Mouse (Mus musculus) heart, adult 18-20 months (tissue): ENCODE results near the gene Gstm4. TPM values are rescaled to one million over a fixed set of nuclear protein-coding genes. Genes with fewer than 3 reads are reported as not detected.
"Not testable (repeated sequence)": the region's sequence is repeated elsewhere in the genome, so short reads cannot be mapped to it uniquely, and the experiment has no call there.

Source experiments
- DNase-seq, 2 experiments: peaks; one replicate each; pipeline ENCODE4 v3.0.0; 2021 to 2022; ENCODE audit warnings: mixed read lengths in 1 of 2
- total RNA-seq, 2 experiments: library from RNA; stranded (reverse); gene quantifications; 2 replicates each; pipeline ENCODE4 v1.2.3; 2021

Gstm4 gene
- total RNA-seq, 2 experiments from 2014 or later: 12.8 to 15.6 TPM

GRCm38 (mm10) chr3:108018190-108018820, 26.4 kb downstream of the Gstm4 start:
- peak in 1 of 2 experiments; percentile 57 for DNase-seq

- peak; percentile 97 to 99 for DNase-seq
Observed at GRCm38 (mm10) chr3:108017473-108018189, 27.1 kb downstream of the Gstm4 start, which contains the start of gene Gstm1. Gene Gstm1 (minus strand): TSS chr3:108017973.

GRCm38 (mm10) chr3:108016468-108016867, 28.2 kb downstream of the Gstm4 start:
- not testable (repeated sequence) for DNase-seq

- DNase-seq: no peak
Observed at GRCm38 (mm10) chr3:108014974-108015346, 29.7 kb downstream of the Gstm4 start.

GRCm38 (mm10) chr3:108014098-108014973, 30.4 kb downstream of the Gstm4 start:
- DNase-seq: no peak

GRCm38 (mm10) chr3:108013331-108013871, 31.3 kb downstream of the Gstm4 start:
- peak; percentile 88 to 89 for DNase-seq

- DNase-seq: no peak
Observed at GRCm38 (mm10) chr3:108011558-108011957, 33.1 kb downstream of the Gstm4 start.

GRCm38 (mm10) chr3:108010286-108010685, 34.4 kb downstream of the Gstm4 start:
- peak; percentile 72 to 75 for DNase-seq

GRCm38 (mm10) chr3:108002021-108002420, 42.7 kb downstream of the Gstm4 start:
- DNase-seq: peak; percentile 22 to 70

- DNase-seq: no peak
Observed at GRCm38 (mm10) chr3:107999491-107999890, 45.2 kb downstream of the Gstm4 start.

GRCm38 (mm10) chr3:107998591-107998990, 46.1 kb downstream of the Gstm4 start:
- no peak for DNase-seq

- no peak for DNase-seq
Observed at GRCm38 (mm10) chr3:107996576-107996975, 48.1 kb downstream of the Gstm4 start.

GRCm38 (mm10) chr3:107995974-107996373, 48.7 kb downstream of the Gstm4 start:
- DNase-seq: not testable (repeated sequence)

Other genes with a start within 250 kb of the Gstm4 start
- not detected for gene Eps8l3, start 167.7 kb downstream of the Gstm4 start, total RNA-seq
- gene Gstm5, start 149.1 kb downstream of the Gstm4 start, total RNA-seq: 10 to 100 TPM; 51.3 to 56.7 TPM
- 10 to 100 TPM; 69.7 to 92.0 TPM for gene Gstm7, start 113.1 kb downstream of the Gstm4 start, total RNA-seq
- gene Gstm6, start 101.1 kb downstream of the Gstm4 start, total RNA-seq: 1 to 10 TPM; 4.3 to 4.9 TPM
- not detected for gene Gstm3, start 75.6 kb downstream of the Gstm4 start, total RNA-seq
- gene Gstm2, start 58.4 kb downstream of the Gstm4 start, total RNA-seq: 100 to 1,000 TPM; 204 to 244 TPM
- gene Gstm1, start 26.9 kb downstream of the Gstm4 start, total RNA-seq: 100 to 1,000 TPM; 296 to 418 TPM
- gene Ampd2, start 41.8 kb upstream of the Gstm4 start, total RNA-seq: 1 to 10 TPM; 4.6 to 5.8 TPM
- gene Gnat2, start 47.9 kb upstream of the Gstm4 start, total RNA-seq: under 1 TPM in 1 of 2 experiments, not detected in 1; 0.18 TPM
- 10 to 100 TPM; 18.9 to 19.7 TPM for gene Gnai3, start 101.3 kb upstream of the Gstm4 start, total RNA-seq
- not detected for gene Gpr61, start 110.0 kb upstream of the Gstm4 start, total RNA-seq
- 10 to 100 TPM; 18.2 to 19.4 TPM for gene Amigo1, start 141.4 kb upstream of the Gstm4 start, total RNA-seq
- gene Cyb561d1, start 156.3 kb upstream of the Gstm4 start, total RNA-seq: 1 to 10 TPM; 5.2 to 5.3 TPM
- 1 to 10 TPM; 2.2 to 2.6 TPM for gene Atxn7l2, start 166.0 kb upstream of the Gstm4 start, total RNA-seq
- 1 to 10 TPM; 2.1 to 2.5 TPM for gene Sypl2, start 181.8 kb upstream of the Gstm4 start, total RNA-seq
- 10 to 100 TPM; 55.0 to 59.5 TPM for gene Psma5, start 212.0 kb upstream of the Gstm4 start, total RNA-seq
- 10 to 100 TPM; 18.1 to 25.7 TPM for gene Sort1, start 239.2 kb upstream of the Gstm4 start, total RNA-seq